Mouse (Mus musculus): Measurements from ENCODE around the gene 1810065E05Rik.

The 1810065E05Rik gene

DNA sequence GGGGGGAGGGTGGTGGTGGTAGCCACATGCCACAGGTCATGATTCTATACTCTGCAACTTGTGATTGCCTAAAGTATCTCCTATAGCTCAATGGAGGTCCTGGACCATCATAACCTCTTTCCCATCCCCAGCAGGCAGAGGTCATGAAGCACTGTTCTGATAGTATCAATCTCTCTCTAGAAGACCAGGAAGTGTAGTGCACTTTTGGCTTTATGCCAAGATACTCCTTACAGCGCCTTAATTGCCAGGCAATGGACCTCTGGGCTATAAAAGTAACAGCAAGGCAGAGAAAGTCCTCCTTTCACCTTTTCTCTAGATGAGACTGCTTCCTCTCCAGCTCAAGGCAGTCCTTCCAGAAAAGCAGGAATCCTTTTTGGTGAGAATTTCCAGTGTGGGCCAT is at the start of gene 1810065E05Rik:
1810065E05Rik (plus strand) TSS at position 297 of the 400 bp plus-strand sequence.
- no peak for DNase-seq

GRCm38 (mm10) chr11:58377273-58377672 is 43.6 kb upstream of the 1810065E05Rik start:
- DNase-seq: no peak

DNA sequence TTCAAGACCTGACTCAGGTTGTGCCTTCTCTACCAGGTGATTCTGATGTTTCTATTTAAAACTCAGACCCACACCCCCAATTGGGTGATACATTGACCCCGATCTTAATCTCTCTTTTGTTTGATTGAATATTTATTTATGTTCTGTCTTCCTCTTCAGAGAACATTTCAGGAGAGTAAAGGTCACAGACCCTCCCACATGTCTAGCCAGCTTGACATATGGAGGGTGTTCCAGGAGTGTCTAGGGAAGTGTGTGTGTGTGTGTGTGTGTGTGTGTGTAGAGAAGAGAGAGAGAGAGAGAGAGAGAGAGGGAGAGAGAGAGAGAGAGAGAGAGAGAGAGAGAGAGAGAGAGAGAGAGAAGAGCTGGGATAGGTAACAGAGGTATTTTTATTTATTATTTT is 43.2 kb upstream of the 1810065E05Rik start:
- no peak for DNase-seq

DNA sequence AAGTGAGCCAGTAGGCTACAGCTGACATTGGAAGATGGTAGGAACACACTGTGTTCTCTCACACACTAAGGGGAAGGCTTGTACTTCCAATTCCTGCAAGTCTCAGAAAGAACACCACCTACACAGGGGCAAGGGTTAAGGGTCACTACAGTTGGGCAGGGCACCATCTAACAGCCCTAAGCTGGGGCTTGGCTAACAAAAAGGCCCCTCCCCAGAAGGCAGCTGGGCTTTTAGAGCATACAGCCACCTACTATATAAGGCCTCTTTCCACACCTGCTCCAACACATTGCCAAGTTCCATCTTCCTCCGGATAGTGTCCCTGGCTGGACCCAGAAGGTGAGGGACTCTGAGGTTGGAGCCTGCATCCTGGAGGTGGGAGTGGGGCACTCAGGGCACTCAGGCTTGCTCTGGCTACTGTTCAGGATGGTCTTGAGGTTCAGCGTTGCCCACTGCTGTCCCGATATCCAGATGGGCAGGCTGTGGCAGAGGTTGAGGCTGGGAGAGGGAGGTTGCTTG is 42.1 kb upstream of the 1810065E05Rik start, which contains the start of gene Lypd8:
Lypd8 (plus strand) TSS at position 281 of the 516 bp plus-strand sequence.
- DNase-seq: no peak

DNA sequence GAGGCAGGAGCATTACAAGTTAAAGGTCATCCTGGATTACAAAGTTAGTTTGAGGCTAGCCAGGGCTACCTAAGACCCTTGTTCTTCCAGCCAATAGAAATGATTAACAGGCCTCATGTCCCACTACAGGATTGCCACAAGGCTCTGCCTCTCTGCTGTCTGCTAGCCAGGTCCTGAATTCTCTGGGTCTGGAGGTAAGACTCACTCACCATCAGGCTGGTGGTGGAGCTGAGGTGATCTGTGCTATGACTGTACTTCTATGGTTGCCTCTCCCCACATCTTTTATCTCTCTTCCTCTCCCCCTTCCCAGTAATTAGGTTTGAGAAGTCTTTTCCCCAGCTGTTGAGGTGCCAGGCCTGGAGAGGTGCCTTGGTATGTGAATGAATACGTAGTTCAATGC is 41.4 kb upstream of the 1810065E05Rik start:
- DNase-seq: no peak

DNA sequence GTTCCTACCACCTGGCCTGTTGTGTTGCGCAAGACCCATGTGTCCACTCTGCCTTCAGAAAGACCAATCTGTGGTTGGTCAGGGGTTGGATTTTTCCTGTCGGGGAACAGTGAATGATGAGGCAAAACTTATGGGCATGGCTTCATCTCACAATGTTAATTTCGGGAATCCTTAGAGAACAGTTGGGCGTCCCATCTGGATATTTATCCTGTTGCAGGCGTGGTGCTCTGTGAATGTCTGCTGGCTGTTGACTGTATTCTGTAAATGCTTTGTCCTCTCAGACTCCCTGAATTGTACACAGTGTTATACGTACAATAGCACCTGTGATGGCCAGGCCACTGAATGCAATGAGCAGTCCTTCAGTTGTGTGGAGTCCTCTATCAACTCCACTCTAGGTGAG is 38.4 kb upstream of the 1810065E05Rik start:
- no peak for DNase-seq

DNA sequence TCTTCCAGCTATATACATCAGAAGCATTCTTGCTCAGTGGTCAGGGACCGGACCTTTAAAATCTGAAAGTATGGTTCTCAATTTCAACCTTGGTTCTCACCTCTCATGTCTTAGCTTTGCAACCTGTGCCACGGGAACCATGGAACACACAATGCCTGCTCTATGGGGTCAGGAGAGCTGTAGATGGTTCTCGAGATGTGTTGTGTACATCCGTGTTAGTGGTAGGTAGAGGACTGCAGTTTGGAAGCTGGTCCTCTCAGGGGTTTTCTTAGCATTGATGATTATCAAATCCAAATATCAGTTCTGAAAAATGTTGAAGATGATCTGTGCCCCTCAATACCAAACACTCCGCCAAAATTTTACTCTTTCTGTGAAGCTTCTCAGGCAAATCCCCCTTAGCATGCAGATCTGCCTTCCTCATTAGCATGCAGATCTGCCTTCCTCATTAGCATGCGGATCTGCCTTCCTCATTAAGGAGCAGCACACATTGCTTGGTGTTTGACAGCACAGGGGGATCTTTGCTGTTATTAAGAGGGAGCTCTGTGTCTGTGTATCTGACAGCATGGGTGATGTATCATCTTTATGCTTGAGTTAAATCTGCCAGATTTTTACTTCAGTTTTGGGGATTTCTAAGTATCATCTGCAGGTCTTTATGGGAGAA is 20.8 kb upstream of the 1810065E05Rik start:
- DNase-seq: no peak

GRCm38 (mm10) chr11:58400655-58401054 is 20.3 kb upstream of the 1810065E05Rik start:
- DNase-seq: no peak

DNA sequence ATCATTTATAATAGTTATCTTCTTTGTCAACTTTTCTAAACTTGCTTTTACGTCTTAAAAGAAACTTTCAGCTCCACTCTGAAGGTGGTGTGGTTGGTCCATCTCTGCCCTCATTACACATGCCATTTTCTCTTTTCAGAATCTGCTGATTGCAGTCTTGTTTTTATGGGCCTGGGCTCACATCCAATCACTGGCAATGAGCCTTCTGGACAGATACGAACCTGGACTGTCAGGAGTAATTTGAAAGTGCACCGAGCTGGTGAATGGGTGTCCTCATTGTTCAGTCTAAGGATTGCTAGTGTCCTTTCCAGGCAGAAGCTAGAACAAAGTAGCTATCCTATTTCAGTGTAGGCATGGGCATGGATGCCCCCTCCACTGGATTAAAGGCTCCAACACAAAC is 12.8 kb upstream of the 1810065E05Rik start:
- no peak for DNase-seq

GRCm38 (mm10) chr11:58418336-58418735 is 2.6 kb upstream of the 1810065E05Rik start:
- no peak for DNase-seq

GRCm38 (mm10) chr11:58432259-58432658 is 11.3 kb downstream of the 1810065E05Rik start, which contains the start of gene Gm12253:
Gene Gm12253 (plus strand): TSS chr11:58432559.
- DNase-seq: no peak

- DNase-seq: no peak
Observed at GRCm38 (mm10) chr11:58437866-58438265, 17.0 kb downstream of the 1810065E05Rik start.

DNA sequence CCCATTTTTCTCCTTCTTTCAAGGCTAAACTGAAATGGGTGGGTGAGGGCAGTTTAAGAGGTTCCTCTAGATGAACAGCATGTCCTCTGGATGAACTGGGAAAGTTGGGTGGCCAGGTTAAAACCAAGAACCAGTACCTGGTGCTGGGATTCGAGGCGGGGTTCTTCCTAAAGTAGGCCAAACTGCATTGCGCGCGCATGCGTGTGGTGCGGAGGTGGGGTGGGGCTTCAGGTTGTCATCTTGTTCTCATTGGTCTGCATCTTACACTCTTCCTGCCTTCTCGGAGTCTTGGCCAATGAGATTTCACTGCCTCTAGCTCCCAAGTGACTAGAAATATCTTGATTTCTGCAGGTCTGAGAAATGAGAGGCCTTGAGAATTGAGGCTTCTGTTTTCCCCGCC is 31.8 kb downstream of the 1810065E05Rik start, which contains the start of gene Lypd9:
Lypd9 (minus strand) TSS at position 165 of the 400 bp plus-strand sequence.
- no peak for DNase-seq

GRCm38 (mm10) chr11:58453592-58453991 is 32.7 kb downstream of the 1810065E05Rik start:
- DNase-seq: no peak

- no peak for DNase-seq
Observed at GRCm38 (mm10) chr11:58462170-58462569, 41.3 kb downstream of the 1810065E05Rik start, which contains the start of gene Olfr30. Gene Olfr30 (minus strand): TSS chr11:58462270.

All from thymus, adult 18-20 months (tissue).